Mouse (Mus musculus) midbrain, embryonic 13.5 days (tissue): ENCODE data around the gene Fam219a. TPM values are rescaled to one million over a fixed set of nuclear protein-coding genes. Genes with fewer than 3 reads are reported as not detected.

ENCODE experiments used
- ATAC-seq: fragments of 200-750 bp; cut with Nextera tagmentation; 2 replicates; pipeline ENCODE4 v1.8.0; 2017; ENCODE audit warnings: mild to moderate bottlenecking, moderate TSS enrichment, moderate library complexity
- H3K27ac ChIP-seq: fragments of 300-500 bp; sonication (generic); 2 replicates; pipeline ENCODE4 v1.5.1; 2015; ENCODE audit warnings: inconsistent platforms, mild to moderate bottlenecking, moderate library complexity
- H3K27me3 ChIP-seq: fragments of 300-500 bp; sonication (generic); 2 replicates; pipeline ENCODE4 v1.6.1; 2015; ENCODE audit warnings: mild to moderate bottlenecking, inconsistent platforms
- H3K36me3 ChIP-seq: fragments of 300-500 bp; sonication (generic); 2 replicates; pipeline ENCODE4 v1.6.1; 2015; ENCODE audit warnings: mild to moderate bottlenecking, inconsistent platforms
- H3K4me1 ChIP-seq: fragments of 300-500 bp; sonication (generic); replicated peaks from 2 replicates; pipeline ENCODE4 v1.6.1; 2015; ENCODE audit warnings: inconsistent platforms
- H3K4me2 ChIP-seq: fragments of 300-500 bp; sonication (generic); replicated peaks from 2 replicates; pipeline ENCODE4 v1.6.1; 2015; ENCODE audit warnings: moderate library complexity, mild to moderate bottlenecking, inconsistent platforms
- H3K4me3 ChIP-seq: fragments of 300-500 bp; sonication (generic); replicated peaks from 2 replicates; pipeline ENCODE4 v1.5.1; 2015; ENCODE audit warnings: mild to moderate bottlenecking, inconsistent platforms
- H3K9ac ChIP-seq: fragments of 300-500 bp; sonication (generic); replicated peaks from 2 replicates; pipeline ENCODE4 v1.6.1; 2015; ENCODE audit warnings: mild to moderate bottlenecking, inconsistent platforms
- H3K9me3 ChIP-seq: fragments of 300-500 bp; sonication (generic); 2 replicates; pipeline ENCODE4 v1.6.1; 2016; ENCODE audit warnings: mild to moderate bottlenecking, inconsistent platforms
- WGBS: fragments of 180-500 bp; shearing (Covaris S2); methylation state at CpG from one replicate; pipeline ENCODE4 v1.1.7; 2015; 5-methylcytosine and 5-hydroxymethylcytosine counted together
- polyA plus RNA-seq: library from polyadenylated mRNA; unstranded; fragments of >200 nt; fragmentation: Nextera tagmentation; extraction: Ambion mirVana; gene quantifications from 2 replicates; pipeline ENCODE4 v1.2.1, GENCODE M21; 2015

Gene Fam219a
- polyA plus RNA-seq, 1 experiment from 2014 or later, result 18.8 TPM

DNA sequence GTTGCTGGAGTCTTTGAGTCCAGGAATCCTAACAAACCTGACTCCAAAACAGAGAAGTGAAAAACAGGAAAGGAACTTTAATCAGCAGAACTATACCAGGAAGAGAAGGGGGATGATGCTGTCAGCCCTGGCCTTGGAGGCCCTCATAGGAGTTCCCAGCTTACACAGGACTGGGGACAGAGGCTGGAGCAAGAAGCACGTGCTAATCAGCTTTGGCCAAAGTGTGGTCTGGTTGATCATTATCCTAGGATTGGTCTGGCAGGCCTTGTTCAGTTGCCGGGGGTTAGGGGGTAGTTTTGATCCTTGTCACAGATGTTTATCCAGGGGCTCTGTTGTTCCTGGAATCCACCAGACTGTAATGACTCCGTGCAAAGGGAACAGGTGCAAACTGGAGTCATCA, 75.0 kb downstream of the Fam219a start:
- H3K27ac ChIP-seq, result no peak overlapping the region
- no peaks in the 10 kb centered on the region for H3K9me3 ChIP-seq
- no peak overlapping the region for H3K4me3 ChIP-seq
- H3K4me2 ChIP-seq, result no peak overlapping the region
- no peak overlapping the region for H3K9ac ChIP-seq
- WGBS, result 53% methylated on average over 3 of the region's 3 CpGs
- ATAC-seq, result no peak
- H3K36me3 ChIP-seq, result 0 out of 2 replicates have a peak, but pooled peaks cover 6% of the 10 kb centered on the region
- H3K4me1 ChIP-seq, result peaks cover 23% of the 10 kb centered on the region
- H3K27me3 ChIP-seq, result peaks cover 39% of the 10 kb centered on the region

GRCm38 (mm10) chr4:41493464-41494116, 75.7 kb downstream of the Fam219a start:
- no peaks in the 10 kb centered on the region for H3K9me3 ChIP-seq
- no peak overlapping the region for H3K4me3 ChIP-seq
- WGBS, result 76% methylated on average over 3 of the region's 3 CpGs
- no peak overlapping the region for H3K9ac ChIP-seq
- no peak overlapping the region for H3K27ac ChIP-seq
- H3K27me3 ChIP-seq, result peaks cover 31% of the 10 kb centered on the region
- H3K4me1 ChIP-seq, result peaks cover 15% of the 10 kb centered on the region
- no peak overlapping the region for H3K4me2 ChIP-seq
- no peak for ATAC-seq
- H3K36me3 ChIP-seq, result 0 out of 2 replicates have a peak, but pooled peaks cover 6% of the 10 kb centered on the region

DNA sequence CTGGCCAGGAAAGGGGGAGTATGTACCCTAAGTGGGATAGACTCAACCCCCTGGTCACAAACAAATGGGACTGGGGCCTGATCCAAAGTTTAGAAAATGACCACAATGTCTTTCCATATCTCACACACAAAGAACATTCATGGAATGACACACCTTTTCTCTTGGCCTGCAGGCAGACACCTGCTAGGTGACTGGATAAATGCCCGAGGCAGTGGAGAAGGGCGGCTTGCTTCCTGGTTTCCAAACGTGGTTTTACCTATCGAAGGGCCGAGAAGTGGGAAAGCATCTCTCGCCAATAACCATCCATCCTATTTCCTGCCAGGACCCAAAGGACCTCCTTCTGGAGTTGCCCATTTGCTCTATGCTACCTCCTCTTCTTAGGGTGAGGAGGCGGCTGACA, 76.4 kb downstream of the Fam219a start:
- ATAC-seq, result no peak
- Histone ChIP-seq H3K36me3 (0 out of 2 replicates have a peak, but pooled peaks cover 6% of the 10 kb centered on the region), H3K27me3 (peaks cover 24% of the 10 kb centered on the region), H3K9me3 (no peaks in the 10 kb centered on the region), H3K4me3 (no peak overlapping the region), H3K4me1 (peaks cover 9% of the 10 kb centered on the region), H3K27ac (no peak overlapping the region), H3K4me2 (no peak overlapping the region), H3K9ac (no peak overlapping the region)
- WGBS, result 83% methylated on average over 7 of the region's 7 CpGs

- Histone ChIP-seq H3K36me3 (peaks cover 22% of the 10 kb centered on the region), H3K4me1 (no peaks in the 10 kb centered on the region; the same call in 1 of the 2 replicates), H3K9me3 (peaks cover 6% of the 10 kb centered on the region; the same call in 1 of the 2 replicates), H3K27me3 (no peaks in the 10 kb centered on the region), H3K4me3 (no peak overlapping the region), H3K4me2 (no peak overlapping the region), H3K27ac (no peak overlapping the region), H3K9ac (no peak overlapping the region)
- no peak for ATAC-seq
- WGBS, result 50% methylated on average over 6 of the region's 6 CpGs
Observed at GRCm38 (mm10) chr4:41481601-41482017, 87.7 kb downstream of the Fam219a start.

DNA sequence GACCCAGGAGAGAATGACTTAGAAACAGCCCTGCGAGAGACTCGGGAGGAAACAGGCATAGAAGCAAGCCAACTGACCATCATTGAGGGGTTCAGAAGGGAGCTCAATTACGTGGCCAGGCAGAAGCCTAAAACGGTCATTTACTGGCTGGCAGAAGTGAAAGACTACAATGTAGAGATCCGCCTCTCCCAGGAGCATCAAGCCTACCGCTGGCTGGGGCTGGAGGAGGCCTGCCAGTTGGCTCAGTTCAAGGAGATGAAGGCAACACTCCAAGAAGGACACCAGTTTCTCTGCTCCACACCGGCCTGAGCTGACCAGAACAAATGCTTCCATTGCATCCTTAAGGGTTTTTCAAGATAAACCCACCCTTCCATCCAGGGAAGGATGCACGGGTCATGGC, 89.1 kb downstream of the Fam219a start:
- Histone ChIP-seq H3K9ac (no peak overlapping the region), H3K27ac (no peak overlapping the region), H3K4me2 (no peak overlapping the region), H3K4me3 (no peak overlapping the region), H3K4me1 (no peaks in the 10 kb centered on the region; the same call in 1 of the 2 replicates), H3K9me3 (no peaks in the 10 kb centered on the region), H3K36me3 (peaks cover 19% of the 10 kb centered on the region), H3K27me3 (no peaks in the 10 kb centered on the region)
- ATAC-seq, result no peak
- 87% methylated on average over 8 of the region's 8 CpGs for WGBS

- WGBS, result 85% methylated on average over 1 of the region's 1 CpGs
- Histone ChIP-seq H3K9me3 (no peaks in the 10 kb centered on the region), H3K27ac (no peak overlapping the region), H3K9ac (no peak overlapping the region), H3K4me2 (no peak overlapping the region), H3K4me1 (no peaks in the 10 kb centered on the region; the same call in 1 of the 2 replicates), H3K4me3 (no peak overlapping the region), H3K36me3 (peaks cover 19% of the 10 kb centered on the region), H3K27me3 (no peaks in the 10 kb centered on the region)
- no peak for ATAC-seq
Observed at GRCm38 (mm10) chr4:41479456-41479804, 89.9 kb downstream of the Fam219a start.

- H3K27me3 ChIP-seq, result no peaks in the 10 kb centered on the region
- H3K4me3 ChIP-seq, result no peak overlapping the region
- H3K9ac ChIP-seq, result no peak overlapping the region
- no peak overlapping the region for H3K4me2 ChIP-seq
- no peak overlapping the region for H3K27ac ChIP-seq
- no peaks in the 10 kb centered on the region; the same call in 1 of the 2 replicates for H3K4me1 ChIP-seq
- ATAC-seq, result no peak
- H3K9me3 ChIP-seq, result no peaks in the 10 kb centered on the region
- 65% methylated on average over 4 of the region's 4 CpGs for WGBS
- peaks cover 19% of the 10 kb centered on the region for H3K36me3 ChIP-seq
Observed at GRCm38 (mm10) chr4:41478751-41479455, 90.4 kb downstream of the Fam219a start.

DNA sequence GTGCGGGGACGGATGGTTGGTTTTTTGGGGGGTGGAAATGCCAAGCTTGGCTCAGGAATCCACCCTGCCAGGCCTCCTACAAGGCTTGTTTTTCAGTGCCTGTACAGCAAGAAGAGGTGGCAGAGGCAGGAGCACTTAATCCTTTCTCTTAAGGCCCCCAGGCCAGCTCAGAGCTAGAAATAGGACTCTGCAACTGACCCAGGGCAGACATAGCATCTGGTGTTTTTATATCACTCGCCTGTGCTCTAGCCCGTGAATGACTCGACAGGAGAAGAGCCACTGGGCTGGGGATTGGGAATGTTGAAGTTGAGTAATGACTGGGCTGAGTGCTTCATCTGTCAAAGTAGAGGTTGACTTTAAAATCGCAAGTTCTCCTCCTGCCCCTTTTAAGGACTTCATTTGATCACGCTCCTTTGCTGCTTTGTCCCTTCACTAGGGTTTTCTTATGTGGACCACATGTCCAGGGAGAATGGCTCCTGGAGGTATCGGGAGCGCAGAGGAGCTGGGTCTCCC, 91.6 kb downstream of the Fam219a start:
- Histone ChIP-seq H3K27me3 (no peaks in the 10 kb centered on the region), H3K4me2 (no peak overlapping the region)

GRCm38 (mm10) chr4:41471384-41471689, 98.0 kb downstream of the Fam219a start:
- H3K27me3 ChIP-seq, result no peaks in the 10 kb centered on the region
- H3K36me3 ChIP-seq, result no peaks in the 10 kb centered on the region
- ATAC-seq, result no peak
- H3K4me1 ChIP-seq, result peaks cover 34% of the 10 kb centered on the region
- no peak overlapping the region; the same call in 1 of the 2 replicates for H3K9ac ChIP-seq
- peak overlapping the region; percentile 63 for H3K27ac ChIP-seq
- 84% methylated on average over 1 of the region's 1 CpGs for WGBS
- no peak overlapping the region for H3K4me3 ChIP-seq
- H3K4me2 ChIP-seq, result no peak overlapping the region
- no peaks in the 10 kb centered on the region for H3K9me3 ChIP-seq

More for the DNA sequence above, 91.6 kb downstream of the Fam219a start:
- Histone ChIP-seq H3K9ac (no peak overlapping the region), H3K4me1 (no peaks in the 10 kb centered on the region; the same call in 1 of the 2 replicates), H3K27ac (no peak overlapping the region), H3K36me3 (peaks cover 19% of the 10 kb centered on the region), H3K4me3 (no peak overlapping the region), H3K9me3 (no peaks in the 10 kb centered on the region)
- no peak for ATAC-seq
- 91% methylated on average over 9 of the region's 9 CpGs for WGBS

DNA sequence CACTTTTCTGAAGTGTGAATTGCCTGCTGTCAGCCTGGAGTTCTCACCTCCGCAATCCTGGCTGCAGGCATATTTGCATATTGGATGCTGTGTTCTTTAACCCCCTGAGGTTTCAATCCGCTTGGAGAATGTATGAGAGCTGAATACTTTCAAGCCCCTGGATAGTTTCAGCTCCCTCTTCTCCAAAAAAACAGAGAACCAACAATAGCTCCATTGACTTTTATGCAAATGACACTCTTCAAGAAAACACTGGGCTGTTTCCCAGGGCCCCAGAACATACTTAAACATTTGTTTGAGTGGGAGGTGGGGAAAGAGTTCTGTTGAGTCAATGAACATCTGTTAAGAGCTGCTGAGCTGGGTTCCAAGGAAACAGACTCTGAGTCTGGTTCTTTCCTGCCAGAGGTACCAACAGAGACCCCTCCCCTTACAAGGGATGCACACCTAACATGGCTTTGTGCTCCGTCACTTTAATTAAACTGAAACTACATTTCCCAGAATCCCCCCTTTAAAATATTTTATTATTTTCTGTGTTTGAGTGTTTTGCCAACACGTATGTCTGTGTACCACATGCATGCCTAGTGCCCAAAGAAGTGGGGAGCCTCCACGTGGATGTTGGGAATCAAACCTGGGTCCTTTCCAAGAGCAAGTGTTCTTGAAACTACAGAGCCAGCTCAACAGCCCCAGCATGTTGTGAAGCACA, 98.5 kb downstream of the Fam219a start:
- Histone ChIP-seq H3K4me1 (peaks cover 34% of the 10 kb centered on the region), H3K9me3 (no peaks in the 10 kb centered on the region), H3K4me2 (no peak overlapping the region), H3K9ac (no peak overlapping the region; the same call in 1 of the 2 replicates), H3K4me3 (no peak overlapping the region), H3K27ac (peak overlapping the region; percentile 63), H3K36me3 (no peaks in the 10 kb centered on the region), H3K27me3 (no peaks in the 10 kb centered on the region)
- peak; percentile 72 for ATAC-seq
- 20% methylated on average over 5 of the region's 5 CpGs for WGBS

- H3K4me2 ChIP-seq, result no peak overlapping the region
- no peaks in the 10 kb centered on the region for H3K36me3 ChIP-seq
- peaks cover 34% of the 10 kb centered on the region for H3K4me1 ChIP-seq
- H3K9ac ChIP-seq, result no peak overlapping the region
- no peak overlapping the region for H3K4me3 ChIP-seq
- H3K27ac ChIP-seq, result peak overlapping the region; percentile 63
- 55% methylated on average over 7 of the region's 7 CpGs for WGBS
- ATAC-seq, result no peak
- H3K9me3 ChIP-seq, result no peaks in the 10 kb centered on the region
- H3K27me3 ChIP-seq, result no peaks in the 10 kb centered on the region
Observed at GRCm38 (mm10) chr4:41470051-41470683, 99.2 kb downstream of the Fam219a start.
